Comparison of ENCODE assay signal across 17 mouse cellular contexts in the genomic region with DNA sequence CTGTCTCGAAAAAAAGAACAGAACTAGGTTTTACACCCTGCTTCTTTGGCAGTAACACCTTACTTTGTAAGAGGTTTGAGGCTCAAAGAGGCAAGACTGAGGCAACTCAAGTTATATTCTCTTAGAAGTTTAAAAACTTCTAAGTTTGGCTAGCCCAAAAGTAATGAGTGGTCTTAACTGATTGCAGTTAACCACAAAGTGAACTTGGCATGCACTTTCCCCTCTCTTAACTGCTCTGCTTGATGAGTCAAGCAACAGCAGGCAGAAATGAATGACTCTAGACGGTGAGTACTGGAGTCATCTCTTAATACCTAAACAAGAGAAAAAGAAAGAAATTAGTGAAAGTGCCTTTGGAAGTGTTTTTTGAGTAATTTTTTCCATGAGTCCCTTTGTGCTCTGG. TPM values are rescaled to one million over a fixed set of nuclear protein-coding genes. Genes with fewer than 3 reads are reported as not detected.
DNase-seq lines count a peak whose midpoint lies in the region; ATAC-seq lines count a peak whose summit lies in the region.
"Had no signal": no experiment of that assay in that cellular context is flagged by ENCODE, and none has a peak within 500 bp of the region (broad histone marks: within the 10 kb centered on the region; RNA-seq: fewer than 3 reads in every experiment).

No protein-coding gene starts in this region.

- no peak overlapping the region for H3K9ac ChIP-seq in heart, embryonic 16.5 days (ENCODE audit: low read length)
- H3K9ac ChIP-seq: hindbrain, embryonic 15.5 days; midbrain, embryonic 15.5 days had no signal

- H3K36me3 ChIP-seq in heart, embryonic 16.5 days (ENCODE audit: control insufficient read depth, insufficient read depth) = peaks cover 8% of the 10 kb centered on the region
- H3K36me3 ChIP-seq: hindbrain, embryonic 15.5 days; midbrain, embryonic 15.5 days had no signal

- H3K27ac ChIP-seq in heart, embryonic 16.5 days (ENCODE audit: low read length) = peak overlapping the region; percentile 4; the same call in 1 of the 2 replicates
- H3K27ac ChIP-seq: heart, embryonic 10.5 days; hindbrain, embryonic 15.5 days; layer of hippocampus, adult 2 months; midbrain, embryonic 15.5 days had no signal

- WGBS in heart, embryonic 16.5 days = 77% methylated on average over 2 of the region's 2 CpGs

- H3K27me3 ChIP-seq in heart, embryonic 16.5 days (ENCODE audit: control insufficient read depth, insufficient read depth, low read length) = no peaks in the 10 kb centered on the region
- H3K27me3 ChIP-seq: hindbrain, embryonic 15.5 days; midbrain, embryonic 15.5 days had no signal

- peaks cover 16% of the 10 kb centered on the region for H3K4me1 ChIP-seq in heart, embryonic 16.5 days (ENCODE audit: control insufficient read depth, insufficient read depth, low read length)

- ATAC-seq in heart, embryonic 16.5 days (replicated peaks; ENCODE audit: extremely low read depth, insufficient read depth, low FRiP score) = no peak
- ATAC-seq: intestine, embryonic 16.5 days; midbrain, embryonic 15.5 days had no signal

- H3K4me3 ChIP-seq in heart, embryonic 16.5 days (ENCODE audit: low read length) = no peak overlapping the region
- H3K4me3 ChIP-seq: heart, embryonic 10.5 days; hindbrain, embryonic 15.5 days; layer of hippocampus, adult 2 months; midbrain, embryonic 15.5 days had no signal

- no peak for DNase-seq in heart, adult 18-20 months
- peak; percentile 62 for DNase-seq in 416B (ENCODE audit: low read depth)
- peak; percentile 27 for DNase-seq in MEL-GATA-1-ER (ENCODE audit: extremely low read depth, low read depth)
- peak; percentile 33 for DNase-seq in induced T-regulatory cell, adult 2 months (ENCODE audit: low read depth)
- no peak for DNase-seq in thymus, adult 18-20 months
- DNase-seq in ovary, postnatal 36 days (ENCODE audit: low spot score) = no peak
- DNase-seq: adrenal gland, postnatal 25 days; cerebellum, adult 9-10 months; kidney, postnatal 25 days; layer of hippocampus, postnatal 36 days; spleen, adult 18-20 months had no signal

- H3K9me3 ChIP-seq in heart, embryonic 16.5 days (replicated peaks; ENCODE audit: control insufficient read depth, low read length) = no peaks in the 10 kb centered on the region
- H3K9me3 ChIP-seq: heart, embryonic 10.5 days; hindbrain, embryonic 15.5 days; midbrain, embryonic 15.5 days had no signal

- H3K4me2 ChIP-seq in heart, embryonic 16.5 days (ENCODE audit: low read depth, low read length) = no peak overlapping the region
- H3K4me2 ChIP-seq: hindbrain, embryonic 15.5 days; midbrain, embryonic 15.5 days had no signal

RNA-seq across cellular contexts. Expression of a gene that starts 5.0 kb away (rescaled TPM):
- polyA plus RNA-seq in heart, embryonic 16.5 days (2015; fragmentation: Nextera tagmentation; extraction: Ambion mirVana) = 82.2 and 82.5 TPM in 2 replicates
- total RNA-seq in heart, adult 18-20 months (2021) = 10 to 100 TPM; 57.8 to 58.7 TPM

RNA-seq across cellular contexts. Expression of a gene that starts 14.1 kb away (rescaled TPM):
- 70.4 and 83.2 TPM in 2 replicates for polyA plus RNA-seq in heart, embryonic 16.5 days (2015; fragmentation: Nextera tagmentation; extraction: Ambion mirVana)
- total RNA-seq in heart, adult 18-20 months (2021) = 10 to 100 TPM; 76.4 to 90.3 TPM

RNA-seq across cellular contexts. Expression of a gene that starts 31.2 kb away (rescaled TPM):
- 60.1 and 63.5 TPM in 2 replicates for polyA plus RNA-seq in heart, embryonic 16.5 days (2015; fragmentation: Nextera tagmentation; extraction: Ambion mirVana)
- 10 to 100 TPM; 79.9 to 91.6 TPM for total RNA-seq in heart, adult 18-20 months (2021)

RNA-seq across cellular contexts. Expression of a gene that starts 38.5 kb away (rescaled TPM):
- polyA plus RNA-seq in heart, embryonic 16.5 days (2015; fragmentation: Nextera tagmentation; extraction: Ambion mirVana) = 91.7 and 91.8 TPM in 2 replicates
- total RNA-seq in heart, adult 18-20 months (2021) = 10 to 100 TPM; 48.3 to 49.7 TPM

RNA-seq across cellular contexts. Expression of a gene that starts 42.1 kb away (rescaled TPM):
- 67.1 and 77.7 TPM in 2 replicates for polyA plus RNA-seq in heart, embryonic 16.5 days (2015; fragmentation: Nextera tagmentation; extraction: Ambion mirVana)
- total RNA-seq in heart, adult 18-20 months (2021) = 100 to 1,000 TPM; 334 to 339 TPM

Comparison
In these comparisons a context has a peak if more than half of its experiments do, and no peak if none do; other contexts are left out.
1. DNase-seq: peak in 416B (single experiment), MEL-GATA-1-ER (single experiment) and induced T-regulatory cell, adult 2 months (single experiment); none in heart, adult 18-20 months (0 of 2), thymus, adult 18-20 months (0 of 2) and ovary, postnatal 36 days (single experiment).